Mouse (Mus musculus): ENCODE results near the gene Fyb. TPM values are rescaled to one million over a fixed set of nuclear protein-coding genes. Genes with fewer than 3 reads are reported as not detected.

The Fyb gene
- polyA plus RNA-seq, 2 experiments, result 8.3 to 19.5 TPM

- no peak overlapping the region for H3K27ac ChIP-seq
- peaks cover 4 to 5% of the 10 kb centered on the region in 2 experiments for H3K4me1 ChIP-seq (replicated peaks; ENCODE audit: control insufficient read depth in 2 of 2, insufficient read depth in 2 of 2, low read length in 1 of 2)
- DNase-seq (ENCODE audit: low read depth in 3 of 3, low spot score in 3 of 3) (no peak), ATAC-seq (ENCODE audit: insufficient read depth) (no peak)
- H3K4me3 ChIP-seq (ENCODE audit: insufficient read depth in 1 of 2, low read depth in 2 of 2, low read length in 2 of 2), result no peak overlapping the region
- no peaks in the 10 kb centered on the region for H3K36me3 ChIP-seq (replicated peaks; ENCODE audit: control insufficient read depth, insufficient read depth, low read depth)
- H3K9ac ChIP-seq (replicated peaks), result no peak overlapping the region
- H3K27me3 ChIP-seq (ENCODE audit: control insufficient read depth, insufficient read depth, low read length), result no peaks in the 10 kb centered on the region
- WGBS (ENCODE audit: insufficient replicate concordance), result 35% methylated on average over 4 of the region's 4 CpGs
- H3K9me3 ChIP-seq (ENCODE audit: control insufficient read depth, low read length), result no peaks in the 10 kb centered on the region
- H3K4me2 ChIP-seq (ENCODE audit: low read depth), result no peak overlapping the region
- no peak for TF ChIP-seq EP300 (IDR thresholded peaks at IDR 0.05; ENCODE audit: low read depth)
- TF ChIP-seq CTCF (IDR thresholded peaks at IDR 0.05; ENCODE audit: low read depth), result no peak
Measured at GRCm38 (mm10) chr15:6590846-6591451, 68.3 kb downstream of the Fyb start.

GRCm38 (mm10) chr15:6591527-6591926 is 68.9 kb downstream of the Fyb start:
- TF ChIP-seq CTCF (IDR thresholded peaks at IDR 0.05; ENCODE audit: low read depth), result no peak
- TF ChIP-seq EP300 (IDR thresholded peaks at IDR 0.05; ENCODE audit: low read depth), result no peak
- Histone ChIP-seq H3K4me3 (ENCODE audit: insufficient read depth in 1 of 2, low read depth in 2 of 2, low read length in 2 of 2) (no peak overlapping the region), H3K9ac (replicated peaks) (no peak overlapping the region), H3K4me2 (ENCODE audit: low read depth) (no peak overlapping the region), H3K36me3 (replicated peaks; ENCODE audit: control insufficient read depth, insufficient read depth, low read depth) (no peaks in the 10 kb centered on the region), H3K9me3 (ENCODE audit: control insufficient read depth, low read length) (no peaks in the 10 kb centered on the region), H3K4me1 (replicated peaks; ENCODE audit: control insufficient read depth in 2 of 2, insufficient read depth in 2 of 2, low read length in 1 of 2) (peaks cover 4 to 5% of the 10 kb centered on the region in 2 experiments), H3K27me3 (ENCODE audit: control insufficient read depth, insufficient read depth, low read length) (no peaks in the 10 kb centered on the region), H3K27ac (no peak overlapping the region)
- no peak for ATAC-seq (ENCODE audit: insufficient read depth)
- DNase-seq (ENCODE audit: low read depth in 3 of 3, low spot score in 3 of 3), result no peak
- WGBS (ENCODE audit: insufficient replicate concordance), result 13% methylated on average over 1 of the region's 1 CpGs

GRCm38 (mm10) chr15:6592561-6593253 is 70.1 kb downstream of the Fyb start:
- no peaks in the 10 kb centered on the region for H3K36me3 ChIP-seq (replicated peaks; ENCODE audit: control insufficient read depth, insufficient read depth, low read depth)
- ATAC-seq (ENCODE audit: insufficient read depth), result peak; percentile 48; the same call in 1 of the 2 replicates
- H3K4me3 ChIP-seq (ENCODE audit: insufficient read depth in 1 of 2, low read depth in 2 of 2, low read length in 2 of 2), result no peak overlapping the region
- no peak for TF ChIP-seq CTCF (IDR thresholded peaks at IDR 0.05; ENCODE audit: low read depth)
- no peak for TF ChIP-seq EP300 (IDR thresholded peaks at IDR 0.05; ENCODE audit: low read depth)
- no peak overlapping the region for H3K9ac ChIP-seq (replicated peaks)
- WGBS (ENCODE audit: insufficient replicate concordance), result 36% methylated on average over 5 of the region's 5 CpGs
- H3K9me3 ChIP-seq (ENCODE audit: control insufficient read depth, low read length), result no peaks in the 10 kb centered on the region
- H3K4me1 ChIP-seq (replicated peaks; ENCODE audit: control insufficient read depth in 2 of 2, insufficient read depth in 2 of 2, low read length in 1 of 2), result peaks cover 4 to 5% of the 10 kb centered on the region in 2 experiments
- H3K27ac ChIP-seq, result no peak overlapping the region
- peak overlapping the region; percentile 26 for H3K4me2 ChIP-seq (ENCODE audit: low read depth)
- DNase-seq (ENCODE audit: low read depth in 3 of 3, low spot score in 3 of 3), result no peak
- no peaks in the 10 kb centered on the region for H3K27me3 ChIP-seq (ENCODE audit: control insufficient read depth, insufficient read depth, low read length)

GRCm38 (mm10) chr15:6593254-6593623 is 70.6 kb downstream of the Fyb start:
- TF ChIP-seq CTCF (IDR thresholded peaks at IDR 0.05; ENCODE audit: low read depth) (no peak), EP300 (IDR thresholded peaks at IDR 0.05; ENCODE audit: low read depth) (no peak)
- ATAC-seq (ENCODE audit: insufficient read depth), result no peak
- H3K36me3 ChIP-seq (replicated peaks; ENCODE audit: control insufficient read depth, insufficient read depth, low read depth), result no peaks in the 10 kb centered on the region
- 45% methylated on average over 1 of the region's 1 CpGs for WGBS (ENCODE audit: insufficient replicate concordance)
- no peak overlapping the region for H3K9ac ChIP-seq (replicated peaks)
- no peak overlapping the region for H3K4me2 ChIP-seq (ENCODE audit: low read depth)
- H3K9me3 ChIP-seq (ENCODE audit: control insufficient read depth, low read length), result no peaks in the 10 kb centered on the region
- H3K27me3 ChIP-seq (ENCODE audit: control insufficient read depth, insufficient read depth, low read length), result no peaks in the 10 kb centered on the region
- H3K4me3 ChIP-seq (ENCODE audit: insufficient read depth in 1 of 2, low read depth in 2 of 2, low read length in 2 of 2), result no peak overlapping the region
- DNase-seq (ENCODE audit: low read depth in 3 of 3, low spot score in 3 of 3), result no peak
- peaks cover 4 to 5% of the 10 kb centered on the region in 2 experiments for H3K4me1 ChIP-seq (replicated peaks; ENCODE audit: control insufficient read depth in 2 of 2, insufficient read depth in 2 of 2, low read length in 1 of 2)
- no peak overlapping the region for H3K27ac ChIP-seq

- WGBS (ENCODE audit: insufficient replicate concordance), result 52% methylated on average over 3 of the region's 3 CpGs
- peaks cover 0 to 1% of the 10 kb centered on the region in 2 experiments; a peak in 1 of 4 replicates for H3K4me1 ChIP-seq (replicated peaks; ENCODE audit: control insufficient read depth in 2 of 2, insufficient read depth in 2 of 2, low read length in 1 of 2)
- no peak overlapping the region for H3K4me2 ChIP-seq (ENCODE audit: low read depth)
- H3K27me3 ChIP-seq (ENCODE audit: control insufficient read depth, insufficient read depth, low read length), result no peaks in the 10 kb centered on the region
- no peaks in the 10 kb centered on the region for H3K9me3 ChIP-seq (ENCODE audit: control insufficient read depth, low read length)
- no peak overlapping the region for H3K4me3 ChIP-seq (ENCODE audit: insufficient read depth in 1 of 2, low read depth in 2 of 2, low read length in 2 of 2)
- no peak overlapping the region for H3K27ac ChIP-seq
- no peak for TF ChIP-seq CTCF (IDR thresholded peaks at IDR 0.05; ENCODE audit: low read depth)
- TF ChIP-seq EP300 (IDR thresholded peaks at IDR 0.05; ENCODE audit: low read depth), result no peak
- DNase-seq (ENCODE audit: low read depth in 3 of 3, low spot score in 3 of 3) (no peak), ATAC-seq (ENCODE audit: insufficient read depth) (no peak)
- H3K9ac ChIP-seq (replicated peaks), result no peak overlapping the region
- no peaks in the 10 kb centered on the region for H3K36me3 ChIP-seq (replicated peaks; ENCODE audit: control insufficient read depth, insufficient read depth, low read depth)
Measured at GRCm38 (mm10) chr15:6598626-6599025, 76.0 kb downstream of the Fyb start.

Measured in liver, embryonic 14.5 days (tissue).